Mouse (Mus musculus): ENCODE measurements around the gene Ap1b1.

Gene Ap1b1

GRCm38 (mm10) chr11:4984799-4985198 lies 1.8 kb upstream of the Ap1b1 start:
- no peak for DNase-seq (ENCODE audit: low read depth, low spot score)

DNA sequence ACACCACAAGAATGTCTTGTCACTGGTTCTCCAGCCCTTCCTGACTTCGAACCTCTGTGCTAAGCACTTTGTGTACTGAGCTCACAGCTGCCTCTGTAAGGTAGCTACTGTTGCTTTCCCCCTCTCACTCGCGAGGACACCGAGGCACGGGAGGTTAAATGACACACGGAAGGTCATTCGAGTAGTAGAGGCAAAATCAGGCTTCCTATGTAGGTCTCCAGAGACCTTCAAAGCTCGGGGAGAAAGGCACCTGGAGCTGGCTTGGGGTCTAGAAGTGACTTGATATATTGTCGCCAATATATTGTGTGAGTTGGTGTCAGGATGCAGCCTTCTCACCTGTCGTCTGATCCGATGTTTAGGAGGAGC lies 846 bp downstream of the Ap1b1 start:
- no peak for DNase-seq (ENCODE audit: low read depth, low spot score)

DNA sequence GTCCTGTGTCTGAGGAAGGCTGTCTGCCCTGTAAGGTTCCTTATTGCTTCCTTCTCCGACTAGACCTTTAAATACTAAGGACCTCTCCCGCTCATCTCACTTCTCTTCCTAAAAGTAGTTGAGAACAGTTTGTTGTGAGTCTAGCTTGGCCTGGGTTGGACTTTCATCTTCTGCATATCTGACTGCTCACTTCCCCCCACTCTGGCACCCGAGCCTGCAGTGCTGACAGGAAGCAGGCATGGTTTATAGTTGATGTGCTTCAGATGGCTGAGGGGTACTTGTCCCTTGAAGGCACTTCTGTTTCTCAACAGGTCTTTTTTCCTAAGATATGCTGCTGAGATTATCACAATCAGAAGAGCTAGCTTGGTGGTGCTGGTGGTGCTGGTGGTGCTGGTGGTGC lies 2.6 kb downstream of the Ap1b1 start:
- DNase-seq (ENCODE audit: low read depth, low spot score): no peak

GRCm38 (mm10) chr11:4992471-4992870 lies 5.8 kb downstream of the Ap1b1 start:
- peak; percentile 65 for DNase-seq (ENCODE audit: low read depth, low spot score)

DNA sequence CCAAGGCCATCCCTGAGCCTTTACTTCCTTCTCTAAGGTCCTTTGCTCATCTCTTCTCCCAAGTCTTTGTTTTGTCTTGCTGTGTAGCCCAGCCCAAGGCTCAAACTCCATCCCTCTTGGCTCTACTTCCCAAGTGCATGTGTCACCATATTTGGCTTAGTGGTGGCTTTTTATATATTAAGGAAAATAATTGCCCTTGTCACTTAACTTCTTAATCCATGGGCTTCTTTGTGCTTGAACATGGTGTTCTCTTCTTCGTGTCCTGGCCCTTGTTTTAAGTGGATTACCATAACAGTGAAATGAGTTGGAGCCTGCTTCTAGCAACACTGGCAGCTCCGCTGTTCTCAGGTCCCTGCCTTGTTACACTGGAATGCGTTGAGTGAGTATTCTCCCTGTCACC lies 9.1 kb downstream of the Ap1b1 start:
- DNase-seq (ENCODE audit: low read depth, low spot score): no peak

- no peak for DNase-seq (ENCODE audit: low read depth, low spot score)
These were observed 10.1 kb downstream of the Ap1b1 start for GRCm38 (mm10) chr11:4996621-4997199.

GRCm38 (mm10) chr11:4998352-4998751 lies 11.7 kb downstream of the Ap1b1 start:
- DNase-seq (ENCODE audit: low read depth, low spot score): no peak

GRCm38 (mm10) chr11:4998762-4999161 lies 12.1 kb downstream of the Ap1b1 start:
- DNase-seq (ENCODE audit: low read depth, low spot score): no peak

DNA sequence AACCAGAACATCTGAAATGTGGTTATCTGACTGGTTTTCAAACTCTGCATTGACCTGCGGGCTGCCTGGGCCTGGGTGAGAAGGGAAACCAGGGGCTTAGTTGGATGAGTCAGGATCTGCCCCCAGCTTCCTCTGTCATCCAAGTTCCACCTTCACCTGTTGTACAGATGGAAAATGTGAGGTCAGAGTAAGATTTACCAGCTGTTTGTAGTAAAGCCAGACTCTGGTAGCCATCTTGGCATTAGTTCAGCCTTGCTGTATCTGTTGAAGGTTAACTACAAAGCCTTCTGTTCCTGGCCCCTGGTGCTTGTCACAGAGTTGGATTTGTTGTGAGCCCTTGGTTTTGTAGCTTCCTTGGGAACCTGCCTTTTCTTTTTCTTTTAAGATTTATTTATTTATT lies 13.6 kb downstream of the Ap1b1 start:
- no peak for DNase-seq (ENCODE audit: low read depth, low spot score)

DNA sequence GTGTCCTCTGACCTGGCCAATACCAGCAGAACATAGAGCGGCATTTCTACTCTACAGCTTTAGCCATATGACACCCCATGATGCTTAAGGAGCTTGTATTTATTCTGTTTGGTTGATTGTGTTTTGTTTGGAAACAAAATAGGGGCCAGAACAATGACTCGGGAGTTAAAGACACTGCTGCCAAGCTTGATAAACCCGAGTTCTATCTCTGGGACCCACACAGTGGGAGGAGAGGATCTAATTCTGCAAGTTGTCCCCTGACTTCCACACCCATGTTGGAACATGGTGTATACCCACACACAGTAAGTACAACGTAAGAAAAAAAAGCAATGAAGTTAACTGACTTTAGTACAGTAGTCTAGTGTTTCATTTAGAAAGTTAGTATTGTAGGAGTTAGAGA lies 16.2 kb downstream of the Ap1b1 start:
- DNase-seq (ENCODE audit: low read depth, low spot score): no peak

GRCm38 (mm10) chr11:5005528-5005927 lies 18.9 kb downstream of the Ap1b1 start:
- no peak for DNase-seq (ENCODE audit: low read depth, low spot score)

DNA sequence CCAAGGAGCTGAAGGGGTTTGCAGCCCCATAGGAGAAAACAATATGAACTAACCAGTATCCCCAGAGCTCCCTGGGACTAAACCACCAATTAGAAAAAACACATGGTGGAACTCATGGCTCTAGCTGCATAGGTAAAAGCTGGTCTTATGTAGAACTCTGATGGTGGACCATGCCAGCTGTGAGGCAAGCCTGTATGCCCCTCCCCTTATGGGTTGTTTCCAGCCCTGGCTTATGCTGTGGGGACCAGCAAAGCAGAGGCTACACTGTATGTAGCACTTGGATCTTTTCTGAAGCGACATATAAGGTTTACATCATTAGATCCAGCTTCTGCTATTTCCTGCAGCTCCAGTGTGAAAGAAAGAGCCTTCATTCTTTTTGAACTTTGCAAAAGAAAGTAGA lies 20.6 kb downstream of the Ap1b1 start:
- DNase-seq (ENCODE audit: low read depth, low spot score): no peak

DNA sequence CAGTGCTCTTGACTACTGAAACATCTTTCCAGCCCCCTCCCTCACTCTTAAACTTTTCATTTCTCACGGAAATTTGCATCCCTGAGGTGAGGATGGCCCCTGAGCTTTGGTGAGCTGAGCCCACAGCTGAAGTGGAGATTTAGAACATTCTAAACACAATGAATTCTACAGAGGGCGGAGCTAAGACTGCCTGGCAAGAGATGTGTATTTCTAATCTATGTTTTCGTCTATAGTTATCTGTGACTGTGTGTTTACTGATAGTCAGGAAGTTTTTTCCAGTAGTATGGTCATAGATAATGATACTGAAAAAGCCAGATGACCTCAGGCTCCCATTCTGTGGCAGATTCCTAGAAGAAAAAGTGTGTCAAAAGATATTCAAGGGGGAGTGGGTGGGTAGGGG lies 22.2 kb downstream of the Ap1b1 start:
- no peak for DNase-seq (ENCODE audit: low read depth, low spot score)

DNA sequence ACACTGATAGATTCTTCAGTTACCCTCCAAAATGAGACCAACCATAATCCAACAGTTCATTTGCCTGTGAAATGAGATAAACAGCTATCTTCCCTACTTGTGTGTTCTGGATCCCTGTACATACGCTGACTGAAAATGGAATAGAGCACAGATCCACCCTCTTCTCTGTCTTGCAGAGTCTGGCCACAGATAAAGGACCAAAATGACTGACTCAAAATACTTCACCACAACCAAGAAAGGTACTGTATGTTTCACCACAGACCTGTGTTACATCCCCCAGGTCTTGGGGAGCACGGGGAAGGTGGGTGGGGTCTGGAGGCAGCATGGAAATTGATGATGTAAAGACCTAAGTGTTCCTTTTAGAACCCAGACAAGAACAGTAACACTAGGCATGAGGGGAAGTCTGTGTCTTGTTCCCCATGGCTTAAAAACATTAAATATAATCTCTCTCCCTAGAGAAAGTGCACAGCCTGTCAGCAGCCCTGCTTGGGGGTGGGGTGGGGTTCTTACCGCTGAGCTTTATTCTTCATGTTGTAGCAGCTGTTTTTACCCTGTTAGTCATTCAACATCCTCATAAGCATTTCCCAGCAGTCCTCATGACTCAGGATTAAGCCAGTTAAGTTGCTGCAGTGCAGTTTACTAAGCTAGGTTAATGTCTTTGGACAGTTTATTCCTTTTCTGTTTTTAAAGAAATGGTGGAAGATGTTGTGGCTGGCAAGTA lies 22.9 kb downstream of the Ap1b1 start:
- no peak for DNase-seq (ENCODE audit: low read depth, low spot score)

DNA sequence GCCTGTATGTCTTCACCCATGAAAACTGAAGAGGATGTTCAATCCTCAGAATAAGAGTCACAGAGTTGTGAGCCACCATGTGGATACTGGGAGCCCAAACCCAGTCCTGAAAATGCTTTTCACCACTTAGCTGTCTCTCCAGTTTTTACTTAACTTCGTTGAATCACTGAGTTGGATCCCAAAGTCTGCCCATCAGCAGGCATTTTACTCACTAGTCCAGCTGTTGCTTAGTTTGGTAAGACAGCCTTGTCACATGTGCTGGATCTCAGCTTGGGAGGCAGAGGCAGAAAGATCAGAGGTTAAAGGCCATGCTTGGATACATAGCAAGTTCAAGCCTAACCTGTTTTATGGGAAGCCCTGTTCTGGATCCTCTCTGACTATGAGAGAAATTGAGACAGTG lies 23.6 kb downstream of the Ap1b1 start:
- no peak for DNase-seq (ENCODE audit: low read depth, low spot score)

DNA sequence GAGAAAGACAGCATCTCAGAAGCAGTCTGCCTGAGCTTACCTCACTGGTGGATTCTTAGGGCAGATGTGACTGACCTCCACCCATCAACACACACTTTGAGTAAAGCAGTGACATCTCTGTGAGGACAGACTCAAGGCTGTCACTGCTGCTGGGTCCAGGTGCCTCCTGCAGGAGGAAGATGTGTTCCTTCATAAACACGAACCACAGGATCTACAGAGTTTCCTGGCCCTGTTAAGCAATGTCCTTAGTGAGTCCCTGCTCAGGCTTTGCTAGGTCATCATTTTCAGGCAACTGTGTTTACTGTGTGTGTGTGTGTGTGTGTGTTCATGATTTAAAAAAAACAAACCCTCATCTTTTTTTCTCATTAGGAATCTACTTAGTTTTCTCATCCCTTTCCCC lies 24.9 kb downstream of the Ap1b1 start:
- DNase-seq (ENCODE audit: low read depth, low spot score): no peak

GRCm38 (mm10) chr11:5012213-5012715 lies 25.6 kb downstream of the Ap1b1 start:
- DNase-seq (ENCODE audit: low read depth, low spot score): no peak

GRCm38 (mm10) chr11:5015720-5016119 lies 29.1 kb downstream of the Ap1b1 start:
- DNase-seq (ENCODE audit: low read depth, low spot score): no peak

DNA sequence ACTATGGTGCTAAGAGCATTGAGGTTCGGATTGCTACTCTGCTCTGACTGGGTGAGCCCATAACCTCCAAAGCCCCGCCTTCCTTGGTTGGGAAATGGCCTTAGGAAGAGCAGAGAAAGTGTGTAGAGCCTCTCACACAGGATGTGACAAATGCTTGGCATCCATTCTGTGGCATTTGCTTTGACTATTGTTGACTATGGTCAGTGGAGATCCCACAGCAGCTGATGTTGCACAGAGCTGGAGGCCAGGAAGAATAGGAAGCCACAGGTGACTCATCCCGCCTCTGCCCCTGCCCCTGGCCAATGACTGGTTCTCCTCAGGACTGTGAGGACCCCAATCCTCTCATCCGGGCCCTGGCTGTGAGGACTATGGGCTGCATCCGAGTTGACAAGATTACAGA lies 29.7 kb downstream of the Ap1b1 start:
- DNase-seq (ENCODE audit: low read depth, low spot score): no peak

DNA sequence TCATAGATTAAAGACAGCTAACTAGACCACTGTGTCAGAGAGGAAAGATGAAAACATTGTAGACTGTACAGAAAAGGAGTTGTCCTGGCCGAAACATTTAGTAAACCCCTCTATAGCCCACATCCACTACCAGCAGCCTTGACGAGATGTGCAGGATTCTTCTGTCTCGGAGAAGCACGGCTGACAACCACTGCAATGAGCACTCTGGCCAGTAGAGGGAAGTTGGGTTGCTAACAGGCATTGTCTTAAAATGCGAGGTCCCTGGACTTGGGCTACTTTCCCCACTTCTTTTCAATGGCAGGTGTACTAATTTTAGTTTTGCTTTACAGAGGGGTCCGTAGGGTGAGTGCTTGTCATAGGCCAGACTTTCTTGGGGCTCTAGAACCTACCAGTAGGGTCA lies 30.9 kb downstream of the Ap1b1 start:
- DNase-seq (ENCODE audit: low read depth, low spot score): no peak

DNA sequence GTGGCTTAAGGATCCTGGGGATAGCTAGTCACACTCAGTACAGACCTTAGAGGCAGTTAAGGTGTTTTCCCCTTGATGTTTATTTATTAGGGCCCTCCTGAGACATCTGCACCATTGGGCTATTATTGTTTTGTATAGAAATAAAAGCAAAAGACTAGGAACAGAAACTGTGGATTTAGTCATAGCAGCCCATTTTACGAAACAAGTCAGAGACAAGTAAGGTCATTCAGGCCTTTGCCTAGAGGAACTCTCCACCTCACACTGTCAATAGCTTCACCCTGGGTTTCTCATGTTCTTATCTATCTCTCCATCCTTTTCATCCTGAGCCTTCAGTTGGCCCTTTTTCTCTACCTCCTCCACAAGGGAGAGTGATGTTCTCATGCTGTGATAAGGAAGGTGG lies 38.5 kb downstream of the Ap1b1 start:
- no peak for DNase-seq (ENCODE audit: low read depth, low spot score)

DNA sequence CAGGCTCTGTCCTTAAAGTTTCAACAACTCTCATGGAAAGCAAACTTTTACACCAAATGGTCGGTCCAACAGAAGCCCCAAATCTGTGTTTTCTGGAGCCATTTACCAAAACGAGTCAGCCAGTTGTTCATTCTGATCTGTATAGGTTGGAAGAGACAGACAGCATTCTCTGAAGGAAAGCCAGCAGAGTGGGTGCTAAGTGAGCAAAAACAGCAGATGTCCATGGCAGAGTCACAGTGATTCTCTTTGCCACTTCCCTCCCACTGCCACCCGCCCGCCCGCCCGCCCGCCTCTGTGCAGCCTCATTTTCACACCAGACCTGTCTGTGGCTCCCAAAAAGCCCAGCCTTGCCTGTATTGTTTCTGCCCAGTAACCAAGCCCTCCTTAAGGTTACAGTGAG lies 41.6 kb downstream of the Ap1b1 start:
- no peak for DNase-seq (ENCODE audit: low read depth, low spot score)

DNA sequence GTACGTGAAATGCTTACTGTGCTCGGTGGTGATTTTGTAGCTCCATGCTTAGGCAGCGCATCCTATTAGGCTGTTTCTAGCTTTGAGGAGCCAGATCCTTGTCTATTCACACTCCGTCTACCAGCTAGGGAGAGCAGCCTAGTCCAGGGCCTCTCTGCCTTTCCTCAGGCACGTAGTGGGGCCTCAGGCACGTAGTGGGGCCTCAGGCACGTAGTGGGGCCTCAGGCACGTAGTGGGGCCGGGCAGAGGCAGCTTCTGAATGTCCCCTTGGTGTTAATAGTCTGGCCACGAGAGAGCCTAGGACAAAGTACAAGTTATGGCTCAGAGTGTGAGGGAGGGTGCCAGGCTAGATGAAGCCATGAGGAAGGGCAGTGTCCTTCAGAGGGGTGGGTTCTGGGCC lies 46.1 kb downstream of the Ap1b1 start:
- DNase-seq (ENCODE audit: low read depth, low spot score): no peak

GRCm38 (mm10) chr11:5033136-5033535 lies 46.5 kb downstream of the Ap1b1 start:
- no peak for DNase-seq (ENCODE audit: low read depth, low spot score)

Data from retina, postnatal 7 days (tissue).